Mouse (Mus musculus) kidney, postnatal 0 days (tissue): ENCODE measurements around the gene Atp6v1g2. TPM values are rescaled to one million over a fixed set of nuclear protein-coding genes. Genes with fewer than 3 reads are reported as not detected.

ENCODE experiments used
- ATAC-seq: fragments of 200-750 bp; cut with Nextera tagmentation; replicated peaks from 2 replicates; pipeline ENCODE4 v1.8.0; 2017; ENCODE audit warnings: low read depth, moderate number of reproducible peaks, moderate TSS enrichment, moderate library complexity; ENCODE audit not compliant: low FRiP score
- DNase-seq: peaks from one replicate; pipeline ENCODE4 v3.0.0-alpha.2; 2016; ENCODE audit warnings: low spot score
- H3K27ac ChIP-seq: fragments of 300-500 bp; sonication (generic); 2 replicates; pipeline ENCODE4 v1.5.1; 2014; ENCODE audit warnings: mild to moderate bottlenecking
- H3K27me3 ChIP-seq: fragments of 300-500 bp; sonication (generic); 2 replicates; pipeline ENCODE4 v1.6.1; 2014; ENCODE audit warnings: low read length, mixed read lengths; ENCODE audit not compliant: insufficient read depth
- H3K36me3 ChIP-seq: fragments of 300-500 bp; sonication (generic); 2 replicates; pipeline ENCODE4 v1.6.1; 2014; ENCODE audit warnings: low read length, mixed read lengths; ENCODE audit not compliant: insufficient read depth
- H3K4me1 ChIP-seq: fragments of 300-500 bp; sonication (generic); replicated peaks from 2 replicates; pipeline ENCODE4 v1.6.1; 2014; ENCODE audit warnings: antibody characterized with exemption, low read length, mixed read lengths; ENCODE audit not compliant: insufficient read depth
- H3K4me2 ChIP-seq: fragments of 300-500 bp; sonication (generic); 2 replicates; pipeline ENCODE4 v1.6.1; 2014; ENCODE audit warnings: mild to moderate bottlenecking, low read length, moderate library complexity, mixed read lengths
- H3K4me3 ChIP-seq: fragments of 300-500 bp; sonication (generic); replicated peaks from 2 replicates; pipeline ENCODE4 v1.5.1; 2014; ENCODE audit warnings: low read depth, low read length
- H3K9ac ChIP-seq: fragments of 300-500 bp; sonication (generic); 2 replicates; pipeline ENCODE4 v1.6.1; 2014; ENCODE audit warnings: low read depth, low read length
- H3K9me3 ChIP-seq: fragments of 300-500 bp; sonication (generic); replicated peaks from 2 replicates; pipeline ENCODE4 v1.6.1; 2016; ENCODE audit warnings: low read length, inconsistent platforms, mixed read lengths
- CTCF ChIP-seq: IDR thresholded peaks from 2 replicates; pipeline ENCODE4 v1.5.1; 2016; ENCODE audit warnings: antibody characterized with exemption, low read depth, mild to moderate bottlenecking, moderate library complexity
- WGBS: fragments of 180-500 bp; shearing (Covaris S2); extraction: QIAGEN DNeasy Blood & Tissue Kit; methylation state at CpG from one replicate; pipeline ENCODE4 v1.1.7; 2014; 5-methylcytosine and 5-hydroxymethylcytosine counted together
- polyA plus RNA-seq: library from polyadenylated mRNA; unstranded; fragments of >200 nt; fragmentation: Nextera tagmentation; extraction: Ambion mirVana; gene quantifications from 2 replicates; pipeline ENCODE4 v1.2.1, GENCODE M21; 2015

The Atp6v1g2 gene
- polyA plus RNA-seq, 1 experiment from 2014 or later = 6.6 TPM

DNA sequence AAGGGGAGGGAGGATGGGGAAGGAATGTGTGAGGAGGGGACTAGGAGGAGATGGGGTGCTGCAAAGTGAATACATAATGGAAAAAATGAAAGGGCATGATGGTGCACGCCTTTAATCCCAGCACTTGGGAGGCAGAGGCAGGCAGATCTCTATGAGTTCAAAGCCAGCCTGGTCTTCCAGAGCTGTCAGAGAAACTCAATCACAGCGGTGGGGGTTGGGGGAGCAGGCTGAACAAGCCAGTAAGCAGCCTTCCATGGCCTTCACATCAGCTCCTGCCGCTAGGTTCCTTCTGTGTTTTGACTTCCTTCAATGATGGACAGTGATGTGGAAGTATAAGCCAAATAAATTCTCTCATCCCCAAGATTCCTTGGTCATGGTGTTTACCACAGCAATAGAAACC, 21.8 kb downstream of the Atp6v1g2 start:
- ATAC-seq = no peak

DNA sequence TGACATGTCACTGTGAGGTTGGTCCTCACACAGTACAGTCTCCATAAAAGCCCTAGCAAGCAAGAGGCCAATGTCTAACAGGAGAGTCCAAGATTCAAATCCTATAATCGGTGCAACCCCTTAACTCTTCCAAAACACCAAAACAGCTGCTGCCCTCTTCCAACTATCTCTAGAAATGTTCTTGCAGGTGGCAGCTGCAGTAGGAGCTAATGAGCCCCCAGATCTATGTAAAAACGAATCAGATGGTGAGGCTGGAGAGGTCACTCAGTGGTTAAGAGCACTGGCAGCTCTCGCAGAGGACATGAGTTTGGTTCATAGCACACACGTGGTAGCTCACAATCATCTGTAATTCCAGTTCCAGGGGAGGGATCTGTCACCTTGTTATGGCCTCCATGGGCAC, 22.2 kb downstream of the Atp6v1g2 start:
- no peak overlapping the region for H3K4me3 ChIP-seq
- DNase-seq = no peak
- no peaks in the 10 kb centered on the region for H3K9me3 ChIP-seq
- no peak for ATAC-seq
- H3K36me3 ChIP-seq = peaks cover 30% of the 10 kb centered on the region
- no peaks in the 10 kb centered on the region for H3K27me3 ChIP-seq
- H3K27ac ChIP-seq = no peak overlapping the region
- H3K9ac ChIP-seq = no peak overlapping the region
- no peak for TF ChIP-seq CTCF
- H3K4me2 ChIP-seq = no peak overlapping the region
- H3K4me1 ChIP-seq = no peaks in the 10 kb centered on the region
- 46% methylated on average over 4 of the region's 4 CpGs for whole genome bisulfite sequencing

More for the DNA sequence above, 21.8 kb downstream of the Atp6v1g2 start:
- Histone ChIP-seq H3K9ac (no peak overlapping the region), H3K36me3 (peaks cover 34% of the 10 kb centered on the region), H3K27me3 (no peaks in the 10 kb centered on the region), H3K4me1 (no peaks in the 10 kb centered on the region), H3K4me2 (no peak overlapping the region), H3K27ac (no peak overlapping the region), H3K4me3 (no peak overlapping the region), H3K9me3 (no peaks in the 10 kb centered on the region)
- WGBS = 77% methylated on average over 3 of the region's 3 CpGs
- no peak for TF ChIP-seq CTCF
- DNase-seq = no peak

GRCm38 (mm10) chr17:35257378-35257777, 23.9 kb downstream of the Atp6v1g2 start:
- ATAC-seq = no peak

DNA sequence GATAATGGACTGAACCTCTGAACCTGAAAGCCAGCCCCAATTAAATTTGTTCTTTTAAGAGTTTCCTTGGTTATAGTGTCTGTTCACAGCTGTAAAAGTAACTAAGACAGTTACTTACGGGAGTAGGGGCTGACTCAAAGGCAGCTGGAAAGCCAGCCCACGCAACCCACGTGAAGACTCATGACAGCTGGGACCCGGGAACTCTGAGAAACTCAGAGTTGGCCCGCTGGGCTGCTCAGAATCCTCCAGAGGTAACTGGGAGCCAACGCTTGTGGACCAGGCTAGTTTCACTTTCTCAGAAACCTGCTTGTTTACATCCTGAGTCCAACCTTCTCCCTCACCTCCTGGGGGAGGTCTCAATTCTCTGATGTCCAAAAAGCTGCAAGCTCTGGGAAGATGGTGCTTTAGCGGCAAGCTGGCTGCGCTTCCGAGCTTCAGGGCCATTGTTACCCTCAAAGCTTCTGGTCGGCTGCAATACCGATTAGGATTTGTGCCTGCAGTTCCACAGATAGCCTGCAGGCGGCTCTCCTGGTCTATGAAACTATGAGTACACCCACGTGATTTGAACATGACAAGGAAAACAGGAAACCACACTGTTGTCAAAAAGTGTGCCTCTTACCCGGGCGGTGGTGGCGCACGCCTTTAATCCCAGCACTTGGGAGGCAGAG, 24.5 kb downstream of the Atp6v1g2 start:
- Histone ChIP-seq H3K36me3 (peaks cover 11% of the 10 kb centered on the region), H3K9me3 (no peaks in the 10 kb centered on the region), H3K27me3 (no peaks in the 10 kb centered on the region), H3K4me2 (peak overlapping the region; percentile 54), H3K4me1 (no peaks in the 10 kb centered on the region), H3K9ac (no peak overlapping the region), H3K4me3 (peak overlapping the region; percentile 10; the same call in 1 of the 2 replicates), H3K27ac (no peak overlapping the region)
- TF ChIP-seq CTCF = peak; percentile 83
- DNase-seq (peak; percentile 94), ATAC-seq (0 out of 2 replicates have a peak, but pooled peaks have one; percentile 13)
- WGBS = 11% methylated on average over 17 of the region's 17 CpGs

More at GRCm38 (mm10) chr17:35257378-35257777, 23.9 kb downstream of the Atp6v1g2 start:
- no peaks in the 10 kb centered on the region for H3K9me3 ChIP-seq
- TF ChIP-seq CTCF = no peak
- no peak overlapping the region for H3K4me3 ChIP-seq
- no peak overlapping the region for H3K9ac ChIP-seq
- no peak overlapping the region for H3K27ac ChIP-seq
- H3K4me1 ChIP-seq = no peaks in the 10 kb centered on the region
- H3K36me3 ChIP-seq = peaks cover 17% of the 10 kb centered on the region
- 51% methylated on average over 1 of the region's 1 CpGs for whole genome bisulfite sequencing
- no peaks in the 10 kb centered on the region for H3K27me3 ChIP-seq
- DNase-seq = no peak
- 0 out of 2 replicates have a peak overlapping the region, but pooled peaks have one; percentile 54 for H3K4me2 ChIP-seq

DNA sequence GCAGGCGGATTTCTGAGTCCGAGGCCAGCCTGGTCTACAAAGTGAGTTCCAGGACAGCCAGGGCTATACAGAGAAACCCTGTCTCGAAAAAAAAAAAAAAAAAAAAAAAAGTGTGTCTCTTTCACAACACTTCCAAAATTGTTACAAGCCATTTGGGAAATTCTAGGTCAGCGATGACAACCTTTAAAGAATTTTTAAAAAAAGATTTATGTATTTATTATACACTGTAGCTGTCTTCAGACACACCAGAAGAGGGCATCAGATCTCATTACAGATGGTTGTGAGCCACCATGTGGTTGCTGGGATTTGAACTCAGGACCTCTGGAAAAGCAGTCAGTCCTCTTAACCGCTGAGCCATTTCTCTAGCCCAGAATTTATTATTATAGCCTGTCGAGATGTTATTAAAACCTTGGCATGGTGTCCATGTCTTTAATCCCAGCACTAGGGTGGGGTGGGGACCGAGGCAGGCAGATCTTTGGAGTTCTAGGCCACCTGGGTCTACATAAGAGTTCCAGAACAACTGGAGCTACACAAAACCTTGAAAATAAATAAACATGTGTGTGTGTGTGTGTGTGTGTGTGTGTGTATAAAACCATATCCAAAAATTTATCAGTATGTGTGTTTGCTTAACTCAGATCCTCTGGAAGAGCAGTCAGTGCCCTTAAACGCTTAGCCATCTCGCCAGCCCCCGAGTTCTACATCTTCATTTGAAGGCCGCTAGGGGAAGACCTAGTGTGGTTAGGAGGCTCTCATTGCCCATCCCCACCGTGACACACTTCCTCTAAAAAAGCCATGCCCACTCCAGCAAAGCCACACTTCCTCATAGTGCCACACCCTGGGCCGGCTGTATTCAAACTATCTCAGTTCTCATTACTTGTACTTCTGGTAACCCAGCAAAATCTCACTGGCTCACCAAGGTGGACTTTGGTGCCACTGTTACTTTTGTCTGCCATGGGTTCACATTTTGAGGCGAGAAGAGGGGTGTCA, 25.3 kb downstream of the Atp6v1g2 start:
- Histone ChIP-seq H3K36me3 (peaks cover 2% of the 10 kb centered on the region; the same call in 1 of the 2 replicates), H3K9me3 (no peaks in the 10 kb centered on the region), H3K27ac (no peak overlapping the region), H3K9ac (no peak overlapping the region), H3K4me1 (no peaks in the 10 kb centered on the region), H3K4me3 (no peak overlapping the region), H3K4me2 (no peak overlapping the region), H3K27me3 (no peaks in the 10 kb centered on the region)
- 63% methylated on average over 11 of the region's 14 CpGs for WGBS
- ATAC-seq = no peak
- no peak for DNase-seq
- no peak for TF ChIP-seq CTCF

GRCm38 (mm10) chr17:35259621-35260020, 26.2 kb downstream of the Atp6v1g2 start:
- Histone ChIP-seq H3K4me3 (no peak overlapping the region), H3K4me2 (no peak overlapping the region), H3K27ac (no peak overlapping the region), H3K9ac (no peak overlapping the region), H3K36me3 (no peaks in the 10 kb centered on the region), H3K27me3 (no peaks in the 10 kb centered on the region), H3K9me3 (no peaks in the 10 kb centered on the region), H3K4me1 (no peaks in the 10 kb centered on the region)
- DNase-seq = no peak
- no peak for ATAC-seq
- WGBS = 79% methylated on average over 4 of the region's 4 CpGs
- TF ChIP-seq CTCF = no peak
